Mouse (Mus musculus) ZHBTc4 (cell line): ENCODE data around the gene Ciz1.
"Not testable (repeated sequence)": the region's sequence is repeated elsewhere in the genome, so short reads cannot be mapped to it uniquely, and the experiment has no call there.

Experiments
- DNase-seq: peaks from one replicate; pipeline ENCODE4 v3.0.0-alpha.2; 2011; ENCODE audit warnings: low read depth, low spot score

The Ciz1 gene

GRCm38 (mm10) chr2:32344598-32345321 lies 7.4 kb upstream of the Ciz1 start:
- no peak for DNase-seq

- DNase-seq, result no peak
Measured at GRCm38 (mm10) chr2:32347019-32347418, 5.1 kb upstream of the Ciz1 start.

GRCm38 (mm10) chr2:32348311-32348710 lies 3.8 kb upstream of the Ciz1 start:
- DNase-seq, result no peak

- no peak for DNase-seq
Measured at GRCm38 (mm10) chr2:32349625-32350255, 2.4 kb upstream of the Ciz1 start.

- DNase-seq, result peak; percentile 65
Measured at GRCm38 (mm10) chr2:32350471-32351051, 1.6 kb upstream of the Ciz1 start.

GRCm38 (mm10) chr2:32351471-32351961 lies 611 bp upstream of the Ciz1 start:
- no peak for DNase-seq

GRCm38 (mm10) chr2:32353007-32353542 lies 948 bp downstream of the Ciz1 start, which contains the start of gene Dnm1:
TSS of gene Dnm1 (minus strand) at chr2:32353338.
- DNase-seq, result peak; percentile 92

GRCm38 (mm10) chr2:32353836-32354235 lies 1.7 kb downstream of the Ciz1 start:
- DNase-seq, result no peak

GRCm38 (mm10) chr2:32354336-32354895 lies 2.3 kb downstream of the Ciz1 start:
- no peak for DNase-seq

GRCm38 (mm10) chr2:32356216-32356615 lies 4.1 kb downstream of the Ciz1 start:
- no peak for DNase-seq

- no peak for DNase-seq
Measured at GRCm38 (mm10) chr2:32357710-32358109, 5.6 kb downstream of the Ciz1 start.

- no peak for DNase-seq
Measured at GRCm38 (mm10) chr2:32358381-32358780, 6.3 kb downstream of the Ciz1 start.

GRCm38 (mm10) chr2:32360741-32361140 lies 8.6 kb downstream of the Ciz1 start:
- peak; percentile 71 for DNase-seq

GRCm38 (mm10) chr2:32361437-32361836 lies 9.3 kb downstream of the Ciz1 start:
- DNase-seq, result peak; percentile 66

- DNase-seq, result not testable (repeated sequence)
Measured at GRCm38 (mm10) chr2:32362274-32362673, 10.1 kb downstream of the Ciz1 start.

- peak; percentile 86 for DNase-seq
Measured at GRCm38 (mm10) chr2:32362817-32363340, 10.8 kb downstream of the Ciz1 start.

- peak; percentile 74 for DNase-seq
Measured at GRCm38 (mm10) chr2:32363376-32364106, 11.4 kb downstream of the Ciz1 start.

- DNase-seq, result no peak
Measured at GRCm38 (mm10) chr2:32364121-32364520, 12.0 kb downstream of the Ciz1 start.

- no peak for DNase-seq
Measured at GRCm38 (mm10) chr2:32367315-32367714, 15.2 kb downstream of the Ciz1 start.

- no peak for DNase-seq
Measured at GRCm38 (mm10) chr2:32374191-32374590, 22.1 kb downstream of the Ciz1 start.

- DNase-seq, result no peak
Measured at GRCm38 (mm10) chr2:32375317-32375940, 23.3 kb downstream of the Ciz1 start.
